Mouse (Mus musculus) kidney, embryonic 15.5 days (tissue): Measurements from ENCODE around the gene Stra6. TPM values are rescaled to one million over a fixed set of nuclear protein-coding genes. Genes with fewer than 3 reads are reported as not detected.
A peak's percentile ranks its signal among the peaks of the same experiment; 100 is the strongest.

Source experiments
- ATAC-seq: fragments of 200-750 bp; cut with Nextera tagmentation; replicated peaks from 2 replicates; pipeline ENCODE4 v1.8.0; 2017; ENCODE audit warnings: moderate TSS enrichment; ENCODE audit not compliant: low FRiP score
- H3K27ac ChIP-seq: fragments of 300-500 bp; sonication (generic); 2 replicates; pipeline ENCODE4 v1.5.1; 2015; ENCODE audit warnings: mild to moderate bottlenecking, inconsistent platforms
- H3K27me3 ChIP-seq: fragments of 300-500 bp; sonication (generic); 2 replicates; pipeline ENCODE4 v1.6.1; 2015; ENCODE audit warnings: inconsistent platforms
- H3K36me3 ChIP-seq: fragments of 300-500 bp; sonication (generic); 2 replicates; pipeline ENCODE4 v1.6.1; 2015; ENCODE audit warnings: inconsistent platforms
- H3K4me1 ChIP-seq: fragments of 300-500 bp; sonication (generic); 2 replicates; pipeline ENCODE4 v1.6.1; 2015; ENCODE audit warnings: inconsistent platforms
- H3K4me2 ChIP-seq: fragments of 300-500 bp; sonication (generic); 2 replicates; pipeline ENCODE4 v1.6.1; 2015; ENCODE audit warnings: moderate library complexity, mild to moderate bottlenecking, inconsistent platforms
- H3K4me3 ChIP-seq: fragments of 300-500 bp; sonication (generic); replicated peaks from 2 replicates; pipeline ENCODE4 v1.5.1; 2015; ENCODE audit warnings: mild to moderate bottlenecking, inconsistent platforms
- H3K9ac ChIP-seq: fragments of 300-500 bp; sonication (generic); 2 replicates; pipeline ENCODE4 v1.6.1; 2015; ENCODE audit warnings: mild to moderate bottlenecking, inconsistent platforms
- H3K9me3 ChIP-seq: fragments of 300-500 bp; sonication (generic); replicated peaks from 2 replicates; pipeline ENCODE4 v1.6.1; 2016; ENCODE audit warnings: inconsistent platforms
- WGBS: fragments of 180-500 bp; shearing (Covaris S2); methylation state at CpG from one replicate; pipeline ENCODE4 v1.1.7; 2015; ENCODE audit warnings: mixed read lengths; 5-methylcytosine and 5-hydroxymethylcytosine counted together
- polyA plus RNA-seq: library from polyadenylated mRNA; unstranded; fragments of >200 nt; fragmentation: Nextera tagmentation; extraction: Ambion mirVana; gene quantifications from 2 replicates; pipeline ENCODE4 v1.2.1, GENCODE M21; 2015

The Stra6 gene
- polyA plus RNA-seq, 1 experiment from 2014 or later: 29.7 TPM

- 80% methylated on average over 6 of the region's 6 CpGs for WGBS
- no peaks in the 10 kb centered on the region for H3K4me1 ChIP-seq
- no peak overlapping the region for H3K4me3 ChIP-seq
- H3K9me3 ChIP-seq: no peaks in the 10 kb centered on the region
- no peak overlapping the region for H3K4me2 ChIP-seq
- H3K27me3 ChIP-seq: 0 out of 2 replicates have a peak, but pooled peaks cover under 1% of the 10 kb centered on the region
- H3K27ac ChIP-seq: no peak overlapping the region
- no peak overlapping the region for H3K9ac ChIP-seq
- ATAC-seq: no peak
- no peaks in the 10 kb centered on the region for H3K36me3 ChIP-seq
These were observed 120.9 kb downstream of the Stra6 start for GRCm38 (mm10) chr9:58184456-58184855.

DNA sequence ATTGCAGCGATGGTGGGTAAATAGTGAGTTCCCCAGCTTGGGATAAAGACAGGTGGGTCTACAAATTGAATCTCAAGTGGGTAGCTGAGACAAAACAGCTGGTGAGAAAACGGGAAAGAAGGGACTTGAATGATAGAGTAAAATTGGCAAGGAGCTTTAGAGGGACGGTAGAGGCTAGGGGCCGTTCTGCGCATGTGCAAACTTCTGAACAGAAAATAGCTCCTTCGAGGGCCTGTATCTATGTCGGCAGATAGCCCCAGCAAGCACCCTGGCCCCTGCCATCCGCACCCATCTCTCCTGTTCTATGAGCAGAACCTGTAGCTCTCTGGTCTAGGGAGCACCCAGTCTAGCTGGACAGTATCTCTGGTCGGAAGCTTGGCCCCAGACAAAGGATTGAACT is 130.6 kb downstream of the Stra6 start:
- H3K4me1 ChIP-seq: peaks cover 36% of the 10 kb centered on the region
- H3K27me3 ChIP-seq: peaks cover 66% of the 10 kb centered on the region
- no peak overlapping the region for H3K4me3 ChIP-seq
- no peak for ATAC-seq
- 67% methylated on average over 9 of the region's 9 CpGs for WGBS
- no peak overlapping the region for H3K27ac ChIP-seq
- H3K9ac ChIP-seq: no peak overlapping the region
- no peak overlapping the region for H3K4me2 ChIP-seq
- no peaks in the 10 kb centered on the region for H3K36me3 ChIP-seq
- no peaks in the 10 kb centered on the region for H3K9me3 ChIP-seq

GRCm38 (mm10) chr9:58195671-58196070 is 132.1 kb downstream of the Stra6 start:
- no peaks in the 10 kb centered on the region for H3K36me3 ChIP-seq
- no peak overlapping the region for H3K9ac ChIP-seq
- H3K9me3 ChIP-seq: no peaks in the 10 kb centered on the region
- WGBS: 32% methylated on average over 1 of the region's 1 CpGs
- H3K27me3 ChIP-seq: peaks cover 76% of the 10 kb centered on the region
- H3K27ac ChIP-seq: no peak overlapping the region
- no peak for ATAC-seq
- peaks cover 51% of the 10 kb centered on the region for H3K4me1 ChIP-seq
- no peak overlapping the region for H3K4me3 ChIP-seq
- no peak overlapping the region for H3K4me2 ChIP-seq

DNA sequence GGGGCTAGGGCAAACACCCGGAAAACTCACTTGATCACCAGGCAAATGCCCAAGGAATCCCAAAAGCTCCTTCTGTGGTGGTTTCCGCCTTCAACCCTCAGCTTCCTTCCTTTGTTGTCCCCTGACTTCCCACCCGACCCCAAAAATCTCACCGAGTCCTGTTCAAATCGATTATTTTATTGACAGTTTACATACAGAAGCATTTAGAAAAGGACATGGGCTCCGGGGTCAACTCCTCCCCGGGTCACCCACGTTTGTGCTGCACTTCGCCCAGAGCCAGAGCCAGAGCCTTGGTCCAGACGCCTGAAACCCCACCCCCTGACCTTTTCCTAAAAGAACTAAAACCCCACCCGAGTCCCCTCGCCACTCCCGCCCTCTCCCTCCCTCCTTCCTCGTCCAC is 132.6 kb downstream of the Stra6 start:
- Histone ChIP-seq H3K27me3 (peaks cover 81% of the 10 kb centered on the region), H3K4me3 (peak overlapping the region; percentile 18; the same call in 1 of the 2 replicates), H3K9me3 (no peaks in the 10 kb centered on the region), H3K27ac (no peak overlapping the region), H3K36me3 (no peaks in the 10 kb centered on the region), H3K4me1 (peaks cover 55% of the 10 kb centered on the region), H3K9ac (no peak overlapping the region), H3K4me2 (peak overlapping the region; percentile 61)
- 6% methylated on average over 14 of the region's 14 CpGs for WGBS
- ATAC-seq: no peak

- Histone ChIP-seq H3K27me3 (peaks cover 88% of the 10 kb centered on the region), H3K36me3 (no peaks in the 10 kb centered on the region), H3K9ac (no peak overlapping the region), H3K4me2 (peak overlapping the region; percentile 61), H3K9me3 (no peaks in the 10 kb centered on the region), H3K4me1 (peaks cover 63% of the 10 kb centered on the region), H3K4me3 (peak overlapping the region; percentile 35), H3K27ac (no peak overlapping the region)
- no peak for ATAC-seq
- WGBS: 5% methylated on average over 46 of the region's 46 CpGs
These were observed 133.3 kb downstream of the Stra6 start for GRCm38 (mm10) chr9:58196610-58197567.

- Histone ChIP-seq H3K27me3 (peaks cover 96% of the 10 kb centered on the region), H3K4me1 (peaks cover 71% of the 10 kb centered on the region), H3K4me2 (peak overlapping the region; percentile 61), H3K36me3 (no peaks in the 10 kb centered on the region), H3K4me3 (peak overlapping the region; percentile 35), H3K27ac (no peak overlapping the region), H3K9ac (peak overlapping the region; percentile 2; the same call in 1 of the 2 replicates), H3K9me3 (no peaks in the 10 kb centered on the region)
- 2% methylated on average over 58 of the region's 58 CpGs for WGBS
- 0 out of 2 replicates have a peak, but pooled peaks have one; percentile 43 for ATAC-seq
These were observed 134.5 kb downstream of the Stra6 start for GRCm38 (mm10) chr9:58197781-58198701.

DNA sequence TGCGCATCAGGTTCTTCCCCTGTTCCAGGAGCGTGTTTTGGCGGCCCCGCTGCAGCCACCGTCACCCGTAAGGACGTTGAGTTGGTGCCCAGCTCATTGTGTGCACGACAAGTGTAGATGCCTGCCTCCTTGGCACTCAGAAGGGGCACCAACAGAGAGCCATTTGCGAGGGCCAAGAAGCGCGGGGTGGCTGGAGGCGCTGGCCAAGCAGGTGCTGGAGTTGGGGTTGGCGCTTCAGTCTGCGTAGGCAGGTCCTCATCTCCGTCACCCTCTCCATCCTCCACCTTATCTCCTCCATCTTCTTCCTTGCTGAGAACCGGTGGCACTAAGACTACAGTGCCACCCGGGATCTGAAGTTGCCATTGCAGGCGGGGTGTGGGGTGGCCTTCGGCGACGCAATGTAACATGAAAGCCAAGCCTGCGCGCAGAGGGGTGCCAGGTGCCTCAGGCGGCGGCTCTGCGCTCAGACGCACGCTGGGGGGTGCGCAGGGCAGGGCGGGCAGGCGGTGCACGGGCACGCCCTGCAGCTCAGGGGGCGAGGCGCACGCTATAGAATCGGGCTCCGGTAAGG is 135.3 kb downstream of the Stra6 start:
- H3K4me2 ChIP-seq: peak overlapping the region; percentile 61
- H3K9ac ChIP-seq: 0 out of 2 replicates have a peak overlapping the region, but pooled peaks have one; percentile 14
- no peak overlapping the region for H3K27ac ChIP-seq
- peaks cover 100% of the 10 kb centered on the region for H3K27me3 ChIP-seq
- H3K4me1 ChIP-seq: peaks cover 77% of the 10 kb centered on the region
- no peaks in the 10 kb centered on the region for H3K9me3 ChIP-seq
- peak overlapping the region; percentile 35 for H3K4me3 ChIP-seq
- ATAC-seq: 0 out of 2 replicates have a peak, but pooled peaks have one; percentile 7
- H3K36me3 ChIP-seq: no peaks in the 10 kb centered on the region
- 2% methylated on average over 38 of the region's 38 CpGs for WGBS

GRCm38 (mm10) chr9:58199381-58200269 is 136.0 kb downstream of the Stra6 start:
- Histone ChIP-seq H3K36me3 (no peaks in the 10 kb centered on the region), H3K27me3 (peaks cover 95% of the 10 kb centered on the region), H3K9ac (0 out of 2 replicates have a peak overlapping the region, but pooled peaks have one; percentile 14), H3K4me2 (peak overlapping the region; percentile 61), H3K9me3 (no peaks in the 10 kb centered on the region), H3K4me3 (peak overlapping the region; percentile 35), H3K27ac (no peak overlapping the region), H3K4me1 (peaks cover 84% of the 10 kb centered on the region)
- ATAC-seq: 0 out of 2 replicates have a peak, but pooled peaks have one; percentile 1
- WGBS: 5% methylated on average over 41 of the region's 41 CpGs

DNA sequence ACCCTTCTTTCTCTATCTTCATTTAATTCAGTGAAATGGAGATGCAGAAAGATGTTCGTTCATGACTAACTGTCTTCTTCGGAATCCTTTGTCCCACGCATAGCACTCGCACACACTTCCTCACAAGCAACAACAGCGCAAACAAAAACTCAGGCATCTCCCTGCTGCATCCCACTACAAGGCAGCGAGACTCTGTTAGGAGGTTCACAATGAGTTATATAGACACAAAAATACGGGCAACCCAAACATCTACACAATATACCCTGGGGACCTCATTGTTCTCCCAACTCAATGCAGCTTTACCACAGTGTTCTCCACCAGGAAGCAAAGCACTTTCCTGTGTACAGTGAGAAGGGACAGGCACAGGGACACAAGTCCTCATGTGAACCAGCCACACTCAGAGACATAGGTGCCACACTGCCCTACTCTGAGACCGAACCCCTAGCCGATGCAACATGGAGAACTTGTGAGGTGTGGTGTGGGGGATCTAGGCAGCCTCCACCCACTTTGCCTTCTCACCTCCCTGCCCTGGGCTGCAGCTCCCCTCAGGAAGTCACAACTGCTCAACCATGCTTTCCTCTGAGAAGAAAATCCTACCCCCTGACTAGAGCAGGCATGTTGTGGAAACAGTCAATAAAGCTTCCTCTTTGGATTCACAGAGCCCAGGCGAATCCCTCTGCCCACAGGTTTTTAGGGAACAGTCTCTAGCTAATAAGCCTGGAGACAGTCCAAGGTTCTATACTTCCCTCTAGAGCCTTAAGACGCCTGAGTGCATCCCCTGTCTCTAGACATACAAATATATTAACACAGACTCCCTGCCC is 136.9 kb downstream of the Stra6 start:
- ATAC-seq: no peak

More for the DNA sequence above, 136.9 kb downstream of the Stra6 start:
- Histone ChIP-seq H3K9ac (no peak overlapping the region), H3K27me3 (peaks cover 89% of the 10 kb centered on the region), H3K27ac (no peak overlapping the region), H3K4me2 (no peak overlapping the region), H3K4me3 (no peak overlapping the region), H3K4me1 (peaks cover 84% of the 10 kb centered on the region), H3K36me3 (no peaks in the 10 kb centered on the region), H3K9me3 (no peaks in the 10 kb centered on the region)
- WGBS: 13% methylated on average over 11 of the region's 11 CpGs
